Mouse (Mus musculus) adrenal gland, adult 18-20 months (tissue): ENCODE data around the gene Lpin2. TPM values are rescaled to one million over a fixed set of nuclear protein-coding genes. Genes with fewer than 3 reads are reported as not detected.

Experiments
- DNase-seq, 2 experiments: peaks; one replicate each; pipeline ENCODE4 v3.0.0; 2021 to 2022; ENCODE audit warnings: low spot score in 2 of 2
- total RNA-seq, 2 experiments: library from RNA; stranded (reverse); gene quantifications; 1 replicate in 1 of 2; 2 replicates in 1 of 2; pipeline ENCODE4 v1.2.3; 2021

Lpin2 gene
- total RNA-seq, 2 experiments from 2014 or later = 34.4 to 40.1 TPM

DNA sequence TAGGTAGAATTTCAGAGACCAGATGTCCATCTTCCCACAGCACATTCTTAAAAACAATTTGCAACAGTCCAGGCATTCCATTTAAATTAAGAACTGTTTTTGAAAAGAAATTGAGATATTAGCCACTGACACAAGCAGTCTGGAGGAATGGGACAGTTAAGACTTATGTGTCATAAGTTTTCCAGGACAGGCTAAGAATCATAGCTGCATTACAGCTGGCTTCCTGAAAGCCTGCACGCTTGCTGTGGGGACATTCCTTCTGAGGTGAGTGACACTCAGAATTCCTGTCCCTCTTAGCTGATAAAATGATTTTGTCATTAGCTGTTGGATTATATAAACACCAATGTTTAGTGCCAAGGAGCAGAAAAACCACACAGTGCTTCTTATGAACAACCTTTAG is 12.7 kb upstream of the Lpin2 start:
- no peak for DNase-seq

DNA sequence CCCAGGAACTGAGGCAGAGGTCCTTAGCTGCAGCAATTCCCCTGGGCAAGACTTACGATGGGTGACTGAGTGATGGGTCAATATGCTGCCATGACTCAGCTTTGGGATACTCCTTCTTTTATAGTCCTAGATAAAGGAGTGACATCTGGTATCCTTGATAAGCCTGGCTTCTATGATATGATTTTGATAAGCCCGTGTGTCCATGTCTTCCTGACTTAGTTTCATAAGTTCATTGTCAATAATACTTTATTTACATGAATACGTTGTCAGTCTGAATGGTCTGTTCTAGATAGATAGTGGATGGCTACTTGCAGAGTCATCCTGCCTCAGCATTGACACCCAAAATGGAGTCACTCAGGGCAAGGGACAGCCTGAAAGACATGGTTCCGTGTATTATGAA is 11.2 kb upstream of the Lpin2 start:
- no peak for DNase-seq

DNA sequence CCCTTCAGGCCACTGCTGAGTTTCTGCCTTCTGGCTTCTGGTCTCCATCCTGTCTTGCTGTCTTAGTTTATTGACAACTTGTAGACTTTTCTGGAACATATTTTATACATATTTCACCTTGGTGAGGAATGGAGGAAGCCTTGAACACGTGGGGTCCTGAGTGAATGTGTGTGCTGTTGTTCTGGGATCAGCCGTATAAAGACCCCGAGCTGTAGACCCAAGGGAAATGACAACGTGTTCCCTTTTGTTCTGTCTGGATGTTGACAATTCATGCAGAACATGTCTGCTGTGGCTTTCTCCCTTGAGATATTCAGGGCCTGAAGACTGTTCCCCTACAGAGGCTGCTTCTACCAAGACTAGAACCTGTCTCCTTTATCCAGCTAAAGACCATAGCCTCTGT is 5.0 kb upstream of the Lpin2 start:
- no peak for DNase-seq

DNA sequence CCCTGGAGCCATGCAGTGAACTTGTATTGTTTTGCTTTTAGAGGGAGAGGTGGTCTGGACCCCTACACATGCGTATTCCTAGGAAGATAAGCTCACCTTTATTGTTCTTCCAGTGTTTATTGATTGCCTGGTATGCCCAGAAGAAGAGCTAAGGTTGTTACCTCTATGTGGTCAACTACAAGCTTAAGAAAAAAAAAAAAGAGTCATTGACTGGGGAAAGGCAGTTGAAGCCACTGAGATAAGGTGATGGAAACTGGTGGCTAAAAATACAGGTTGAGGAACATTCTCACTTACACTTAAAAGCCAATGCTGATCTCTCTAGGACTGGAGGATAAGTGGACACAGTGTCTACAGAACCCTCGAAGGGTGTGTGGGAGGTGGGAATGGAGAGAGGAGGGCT is 4.4 kb upstream of the Lpin2 start:
- DNase-seq = no peak

DNA sequence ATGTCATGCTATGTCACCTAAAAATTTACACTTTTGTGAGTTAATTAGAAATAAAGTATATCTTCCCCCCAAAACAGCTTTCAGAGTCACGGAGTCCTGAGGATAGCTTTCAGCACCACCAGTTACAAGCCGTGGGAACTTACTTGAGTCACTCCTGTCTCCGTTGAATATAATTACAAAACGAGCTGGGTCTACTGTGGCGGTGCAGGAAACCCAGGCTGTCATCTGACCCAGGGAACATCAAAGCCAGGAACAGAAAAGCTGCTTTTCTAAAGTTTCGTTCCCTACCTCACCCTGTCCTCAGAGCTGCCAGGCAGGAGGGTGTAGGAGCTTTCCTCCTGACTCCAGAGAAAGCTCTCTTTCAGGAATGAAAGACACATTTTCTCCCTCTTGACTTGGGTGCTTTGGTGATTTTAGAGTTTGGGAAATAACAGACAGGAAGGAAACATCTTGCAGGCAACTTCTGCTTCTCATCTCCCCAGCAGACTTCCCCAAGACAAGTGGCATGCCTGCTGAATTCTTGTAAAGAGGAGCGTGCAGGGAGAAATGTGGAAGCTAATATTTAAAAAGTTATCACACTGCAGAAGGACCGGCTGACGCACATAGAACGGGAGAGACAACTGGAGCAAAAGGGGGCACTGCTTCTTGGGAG is 3.7 kb upstream of the Lpin2 start:
- DNase-seq = no peak

DNA sequence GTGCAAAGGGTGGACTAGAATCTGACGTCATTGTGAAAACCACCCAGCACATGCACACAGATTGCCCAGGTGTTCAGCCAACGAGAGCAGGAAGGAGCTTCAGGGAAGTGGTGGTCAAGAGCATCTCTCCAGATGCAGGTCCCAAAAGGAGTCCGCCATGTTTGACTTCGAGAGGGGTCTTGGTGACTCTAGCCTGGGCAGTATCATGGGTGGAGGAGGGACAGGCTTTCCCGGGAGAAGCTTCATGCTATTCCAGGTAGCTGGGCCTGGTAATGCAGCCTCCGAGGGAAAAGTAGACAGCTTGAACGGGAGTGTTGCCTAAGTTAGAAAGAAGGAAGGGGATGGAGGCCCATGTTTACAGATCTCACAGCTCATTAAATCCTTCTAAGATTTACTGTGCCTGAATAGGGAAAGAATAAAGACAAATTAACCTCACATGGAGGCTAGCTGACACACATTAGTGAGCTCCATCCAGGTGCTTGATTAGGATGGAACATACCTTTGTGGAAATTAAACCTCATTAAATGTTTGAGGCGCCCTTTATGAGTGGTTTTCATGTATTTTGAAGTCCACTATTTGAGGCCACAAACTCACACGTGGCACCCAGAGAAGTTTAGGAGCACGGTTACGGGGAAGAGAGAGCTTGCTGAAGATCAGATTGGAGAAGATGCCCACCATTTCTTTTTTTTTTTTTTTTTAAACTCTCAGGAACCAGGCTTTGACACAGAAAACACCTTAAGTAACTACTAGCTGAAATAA is 2.6 kb upstream of the Lpin2 start:
- no peak for DNase-seq

DNA sequence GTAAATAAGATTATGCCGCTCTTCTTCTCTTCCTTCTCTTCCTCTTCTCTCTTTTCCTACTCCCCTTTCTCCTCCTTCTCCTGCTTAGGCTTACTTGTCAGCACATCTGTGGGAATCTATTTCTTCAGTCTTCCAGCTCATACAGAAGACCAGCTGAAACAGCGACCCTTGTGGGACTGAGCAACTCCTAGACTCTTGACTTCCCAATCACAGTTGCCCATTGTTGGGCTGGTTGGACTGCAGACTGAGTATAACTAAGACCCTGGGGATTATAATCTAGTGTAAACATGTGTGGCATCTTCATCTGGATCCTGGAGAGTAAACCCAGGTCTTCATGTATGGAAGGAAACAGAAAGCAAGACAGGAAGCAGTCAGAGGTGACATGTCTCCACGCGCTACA is 1.8 kb upstream of the Lpin2 start:
- no peak for DNase-seq

DNA sequence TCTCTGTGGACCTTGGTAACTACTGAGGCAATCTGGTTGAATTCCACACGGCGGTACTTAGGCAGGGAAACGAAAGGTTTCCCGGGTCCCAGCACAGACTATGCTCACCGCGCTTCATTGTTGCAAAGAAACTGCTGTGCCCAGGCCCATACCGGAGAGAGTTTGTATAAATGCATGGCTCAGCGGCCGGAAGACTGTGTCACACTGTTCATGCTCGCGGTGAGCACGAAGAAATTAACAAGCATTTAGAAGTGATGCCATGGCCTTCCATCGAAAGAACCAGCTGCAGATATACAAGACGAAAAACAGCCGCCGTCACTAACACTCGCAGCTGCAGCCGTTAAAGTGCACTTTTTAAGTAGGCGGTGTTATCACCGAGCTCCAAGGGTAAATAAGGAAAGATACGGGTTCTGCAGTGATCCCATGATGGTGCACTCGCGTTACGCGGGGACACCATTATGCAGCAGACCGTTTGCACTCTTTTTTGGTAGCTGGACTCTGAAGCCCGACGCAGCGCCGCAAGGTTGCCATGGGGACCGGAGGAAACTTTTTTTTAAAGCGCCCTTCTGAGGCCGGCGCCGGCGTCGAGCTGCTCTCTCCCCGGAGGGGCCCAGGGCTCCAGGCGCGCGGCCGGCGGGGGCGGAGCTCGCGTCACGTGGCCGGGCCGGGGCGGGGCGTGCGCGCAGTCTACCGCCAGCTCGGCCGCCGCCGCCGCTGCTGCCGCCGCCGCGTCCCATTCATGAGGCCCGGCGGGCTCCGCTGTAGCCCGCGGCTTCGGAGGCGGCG is 704 bp downstream of the Lpin2 start:
- DNase-seq = peak; percentile 93 to 97

DNA sequence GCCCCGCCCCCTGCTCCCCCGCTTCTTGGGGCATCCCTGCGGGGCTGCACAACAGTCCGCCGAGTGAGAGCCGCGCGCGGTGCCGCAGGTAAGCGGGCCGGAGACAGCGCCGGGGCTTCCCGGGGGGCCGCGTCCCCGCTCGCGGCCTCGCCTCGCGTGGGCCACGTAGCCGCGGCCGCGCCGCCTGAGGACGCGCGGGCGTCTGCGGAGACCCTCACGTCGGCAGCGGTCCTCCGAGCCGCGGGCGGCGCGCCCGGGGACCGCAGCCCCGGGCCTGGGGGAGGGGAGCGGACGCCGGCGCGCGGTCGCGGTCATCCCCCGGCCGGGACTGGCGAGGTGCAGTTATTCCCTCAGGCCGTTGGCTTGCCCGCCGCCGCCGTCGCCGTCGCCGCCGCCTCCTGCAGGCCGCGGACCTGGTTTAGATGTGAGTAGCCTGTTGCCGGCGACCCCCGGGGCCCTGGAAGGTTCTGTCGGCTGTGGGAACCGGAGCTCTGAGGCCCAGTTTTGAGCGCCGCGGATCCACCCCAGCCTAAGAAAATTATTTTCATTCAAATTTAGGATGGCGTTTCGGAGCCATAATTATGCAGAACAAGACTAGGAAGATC is 1.4 kb downstream of the Lpin2 start:
- DNase-seq = no peak

DNA sequence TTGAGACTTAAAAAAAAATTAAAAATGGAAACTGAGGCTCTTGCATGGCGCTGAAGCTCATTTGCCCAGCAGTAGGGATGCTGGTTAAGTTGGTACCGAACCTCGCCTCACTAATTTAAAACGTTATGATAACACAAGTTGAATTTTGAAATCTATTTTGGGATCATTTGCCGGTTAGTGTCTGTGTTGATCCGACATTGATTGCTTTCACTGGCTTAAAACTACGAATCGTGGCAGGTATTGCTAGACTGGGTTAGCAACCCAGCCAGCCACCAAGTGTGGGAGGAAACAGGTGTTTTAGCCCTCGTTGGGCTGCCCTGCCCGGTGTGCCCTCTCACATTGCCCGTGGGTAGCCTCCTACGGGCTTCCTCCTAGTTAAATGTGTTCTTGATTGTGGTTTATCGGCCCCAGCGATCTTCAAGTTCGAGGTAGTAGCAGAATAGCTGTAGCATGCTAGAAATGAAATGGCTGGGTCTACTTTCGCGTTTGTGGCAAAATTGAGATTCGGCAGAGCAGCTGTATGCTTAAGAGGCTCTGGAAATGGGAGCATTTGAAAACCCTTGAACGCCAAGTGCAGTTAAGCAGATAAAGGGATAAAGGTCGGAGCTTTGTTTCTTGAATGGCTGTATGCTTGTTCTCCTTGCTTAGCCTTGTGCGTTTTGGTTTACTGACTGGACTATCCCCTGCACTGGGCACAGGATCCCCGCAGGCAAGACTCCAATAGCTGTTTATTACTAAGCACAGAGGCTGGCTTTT is 2.2 kb downstream of the Lpin2 start:
- no peak for DNase-seq

DNA sequence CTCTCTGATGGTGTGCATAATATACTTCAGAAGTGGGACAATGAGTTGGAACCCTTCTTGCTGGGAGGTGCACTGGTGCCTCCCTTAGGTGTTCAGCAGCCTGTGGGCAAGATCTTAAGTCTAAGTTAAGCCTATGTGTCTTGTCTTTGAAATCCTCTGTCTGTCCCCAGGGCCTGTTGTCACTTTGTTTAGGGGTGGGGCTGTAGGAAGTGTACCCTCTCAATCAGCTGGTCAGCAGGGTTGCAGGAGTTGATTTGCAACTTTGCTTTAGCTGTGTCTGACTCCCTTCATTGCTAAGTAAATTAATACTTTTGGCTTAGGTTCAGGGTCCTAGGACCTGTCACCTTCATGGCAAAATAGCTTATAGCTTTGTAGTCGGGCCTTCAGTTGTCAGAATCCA is 3.0 kb downstream of the Lpin2 start:
- DNase-seq = no peak

DNA sequence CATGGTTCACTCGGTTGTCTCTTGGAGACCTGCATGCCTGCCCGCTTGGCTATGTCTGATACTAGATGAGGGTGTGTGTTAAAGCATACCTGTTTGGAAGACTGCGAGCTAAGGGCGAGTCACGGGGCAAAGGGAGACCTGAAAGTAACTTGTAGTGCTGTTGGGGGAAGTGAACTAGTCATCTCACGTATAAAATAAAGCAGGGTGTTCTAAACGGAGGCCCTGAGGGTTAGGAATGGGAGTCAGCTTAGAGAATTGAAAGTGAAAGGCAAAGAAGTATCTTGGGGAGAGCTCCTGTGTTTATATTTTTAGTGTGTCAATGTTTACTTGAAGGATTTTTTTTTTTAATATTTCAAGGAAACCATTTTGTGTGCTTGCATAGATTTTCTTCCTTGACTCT is 8.2 kb downstream of the Lpin2 start:
- DNase-seq = no peak

DNA sequence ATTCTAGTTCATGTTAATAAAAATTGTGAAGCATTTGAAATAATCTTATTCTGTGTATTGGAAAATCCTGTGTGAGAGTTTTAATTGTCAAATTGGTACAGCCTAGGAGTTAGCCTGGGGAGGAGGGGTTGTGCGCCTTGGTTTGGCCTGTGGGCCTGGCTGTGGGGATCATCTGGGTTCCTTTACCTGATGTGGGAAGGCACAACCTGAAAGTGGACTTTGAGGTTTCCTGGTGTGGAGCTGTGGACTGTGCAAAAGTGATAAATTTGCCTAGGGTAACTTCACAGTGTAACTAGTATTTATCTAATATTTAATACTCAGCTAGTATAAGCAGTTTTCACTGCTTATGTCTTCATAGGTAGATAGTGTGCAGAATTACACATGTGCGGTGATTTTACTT is 8.7 kb downstream of the Lpin2 start:
- no peak for DNase-seq

DNA sequence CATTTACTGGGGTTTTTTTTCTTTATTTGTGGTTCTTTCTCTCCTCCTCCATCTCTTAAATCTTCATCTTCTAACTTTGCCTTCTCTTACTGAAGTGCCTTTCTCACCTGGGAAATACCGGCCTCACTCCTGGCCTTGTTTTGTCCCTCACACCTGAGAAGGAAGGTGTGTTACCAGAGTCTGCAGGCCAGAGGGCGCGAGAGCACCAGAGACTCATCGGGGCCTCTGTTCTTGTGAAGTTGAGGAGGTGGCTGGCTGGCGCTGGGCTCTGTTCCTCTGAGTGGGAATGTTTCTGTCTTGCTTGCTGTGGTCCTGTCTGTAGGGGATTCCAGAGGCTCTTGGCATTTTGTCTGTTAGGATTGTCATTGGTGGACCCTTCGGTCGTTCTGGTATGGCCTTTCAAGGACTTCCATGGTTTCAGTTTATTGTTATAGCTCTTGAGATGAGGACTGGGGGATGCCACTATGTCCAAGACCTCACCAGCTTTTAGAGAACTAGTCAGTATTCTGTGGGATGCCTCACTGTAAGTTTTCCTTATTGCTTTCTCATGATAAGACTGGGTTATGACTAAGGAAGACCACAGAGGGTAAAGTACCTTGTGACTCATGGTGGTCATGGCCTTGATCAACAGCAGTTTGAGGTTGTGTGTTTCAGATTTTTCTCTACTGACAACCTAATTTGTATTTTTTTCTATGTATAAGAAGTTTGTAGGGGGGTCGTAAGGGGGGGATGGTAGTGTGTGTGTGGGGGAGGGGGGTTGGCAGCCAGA is 9.5 kb downstream of the Lpin2 start:
- no peak for DNase-seq

DNA sequence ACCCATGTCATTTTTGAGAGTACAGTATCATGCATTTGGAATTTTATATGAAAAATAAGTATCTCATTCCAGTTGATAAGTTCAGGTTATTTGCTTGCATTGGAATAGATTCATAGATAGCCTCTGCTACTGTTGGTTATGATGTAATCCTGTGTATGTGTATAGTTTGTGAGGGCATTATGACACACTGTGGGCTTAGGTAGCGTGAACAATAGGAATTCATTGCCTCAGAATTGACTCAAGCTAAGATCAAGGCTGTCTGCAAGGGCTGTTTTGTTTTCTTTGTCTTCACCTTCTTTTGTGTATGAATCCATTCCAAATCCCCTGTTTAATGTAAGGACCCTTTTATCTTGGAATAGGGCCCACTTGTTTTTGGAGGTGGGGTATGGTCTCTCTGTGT is 10.7 kb downstream of the Lpin2 start:
- DNase-seq = no peak

DNA sequence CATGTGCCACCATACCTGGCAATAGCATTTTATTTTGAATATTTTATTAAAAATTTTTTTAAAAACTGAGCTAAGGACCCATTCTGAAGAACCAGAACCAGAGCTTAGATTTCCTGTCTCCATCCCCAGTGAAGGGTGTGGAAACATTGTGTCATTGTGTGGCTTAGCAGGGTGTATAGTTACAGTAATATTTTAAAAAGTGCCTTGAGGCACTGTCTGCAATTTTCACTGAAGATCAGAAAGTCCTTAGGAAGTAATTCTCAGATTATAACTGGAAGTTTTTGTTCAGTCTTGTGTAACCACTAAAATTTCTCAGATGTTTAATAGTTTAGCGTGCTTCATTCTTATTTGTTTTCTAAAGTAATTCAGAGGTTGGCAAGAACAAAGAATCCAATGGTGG is 11.1 kb downstream of the Lpin2 start:
- no peak for DNase-seq

DNA sequence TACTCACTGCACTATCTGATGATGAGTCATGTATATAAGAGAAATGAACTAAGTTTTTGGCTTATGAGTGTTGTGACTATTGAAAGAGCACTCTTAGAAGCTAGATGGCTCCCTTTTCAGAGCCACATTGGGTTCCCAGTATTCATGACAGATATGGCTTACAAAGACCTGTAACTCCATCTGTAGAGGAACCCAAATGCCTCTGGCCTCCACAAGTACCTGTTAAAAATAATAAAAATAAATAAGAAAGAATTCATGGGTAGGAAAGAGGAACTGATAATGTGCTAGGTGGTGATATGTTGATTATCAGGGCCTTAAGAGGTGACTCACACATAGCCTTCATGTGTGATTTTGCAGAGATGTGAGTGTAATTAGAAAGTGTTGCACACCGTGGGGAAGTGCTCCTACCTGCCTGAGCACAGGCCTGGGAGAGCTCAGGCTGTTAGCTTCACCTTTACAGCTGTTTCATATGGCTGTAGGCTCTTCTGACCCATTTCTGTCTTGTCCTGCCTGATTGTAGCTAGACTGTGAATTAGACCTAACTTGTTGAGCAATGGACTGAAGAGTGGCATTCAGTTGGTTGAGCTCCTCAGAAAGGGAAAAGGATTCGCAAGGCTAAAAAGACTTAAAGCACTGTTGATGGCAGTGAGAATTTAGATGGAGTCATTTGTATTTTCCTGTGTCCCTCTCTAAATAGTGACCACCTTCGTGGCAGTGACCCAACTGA is 12.7 kb downstream of the Lpin2 start:
- DNase-seq = no peak

DNA sequence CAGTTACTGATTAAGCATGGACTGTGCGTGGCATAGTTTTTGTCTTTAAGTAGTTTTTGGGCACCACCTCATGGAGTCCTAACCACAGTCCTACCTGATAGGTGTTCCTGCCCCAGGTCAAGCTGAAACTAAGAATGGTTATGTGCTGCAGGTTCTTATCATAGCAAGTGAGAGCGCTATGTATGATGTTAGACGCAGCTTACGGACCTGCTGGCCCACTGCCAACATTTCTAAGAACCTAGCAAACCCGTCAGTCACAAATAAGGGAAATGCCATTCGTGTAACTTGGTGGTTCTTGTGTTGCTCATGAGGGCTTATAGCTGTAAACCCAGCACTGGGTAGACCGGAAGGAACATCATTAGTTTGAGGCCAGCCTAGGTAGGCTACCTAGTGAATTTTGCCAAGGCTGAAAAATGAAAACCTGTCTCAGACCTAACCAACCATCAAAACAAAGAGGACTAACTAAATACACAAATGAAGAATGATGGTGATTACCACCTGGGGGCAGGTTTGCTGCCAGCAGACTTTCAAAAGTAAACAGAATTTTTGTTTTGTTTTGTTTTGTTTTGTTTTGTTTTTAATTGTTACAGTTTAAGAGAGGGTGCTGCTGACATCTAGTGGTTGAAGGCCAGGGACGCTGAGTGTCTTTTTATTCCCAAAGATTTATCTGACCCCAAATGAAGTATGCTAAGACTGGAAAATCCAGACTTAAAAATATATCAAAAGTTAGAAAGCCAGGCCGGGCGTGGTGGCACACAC is 13.5 kb downstream of the Lpin2 start:
- DNase-seq = peak; percentile 38 to 47

DNA sequence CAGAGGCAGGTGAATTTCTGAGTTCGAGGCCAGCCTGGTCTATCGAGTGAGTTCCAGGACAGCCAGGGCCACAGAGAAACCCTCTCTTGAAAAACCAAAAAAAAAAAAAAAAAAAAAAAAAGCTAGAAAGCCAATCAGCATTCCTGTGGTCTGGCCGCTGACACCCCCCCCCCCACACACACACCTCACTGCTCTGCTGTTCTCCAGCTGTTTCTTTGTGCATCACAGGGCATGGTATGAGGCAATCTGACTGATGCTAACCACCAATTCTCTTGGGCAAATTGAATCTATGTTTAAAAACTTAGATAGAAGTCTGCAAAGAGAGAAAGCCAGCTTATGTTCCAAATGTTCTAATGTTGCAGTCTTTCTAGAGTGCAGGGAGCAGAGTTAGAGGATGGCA is 14.1 kb downstream of the Lpin2 start:
- no peak for DNase-seq
